Mouse (Mus musculus) hematopoietic stem cell, adult 5-6 weeks (primary cell): Measurements from ENCODE around the gene Ccdc134. TPM values are rescaled to one million over a fixed set of nuclear protein-coding genes. Genes with fewer than 3 reads are reported as not detected.

Experiments used
- ATAC-seq, 2 experiments: fragments of 125-278 bp in 1 of 2; replicated peaks in 1 of 2; 2 replicates each; pipeline ENCODE4 v1.8.0; 2016 to 2017; ENCODE audit warnings: inconsistent platforms in 2 of 2, mild to moderate bottlenecking in 2 of 2, moderate number of reproducible peaks in 2 of 2, low read depth in 1 of 2, moderate TSS enrichment in 1 of 2; ENCODE audit not compliant: low FRiP score in 2 of 2, poor library complexity in 2 of 2, severe bottlenecking in 2 of 2, insufficient read depth in 1 of 2, low TSS enrichment in 1 of 2
- total RNA-seq: library from RNA; stranded (forward); fragments of 172-1452, 232-1000 nt; gene quantifications from 2 replicates; pipeline ENCODE4 v1.2.3, GENCODE M21; 2017

Ccdc134 gene
- total RNA-seq, 1 experiment from 2014 or later: 20.8 TPM

DNA sequence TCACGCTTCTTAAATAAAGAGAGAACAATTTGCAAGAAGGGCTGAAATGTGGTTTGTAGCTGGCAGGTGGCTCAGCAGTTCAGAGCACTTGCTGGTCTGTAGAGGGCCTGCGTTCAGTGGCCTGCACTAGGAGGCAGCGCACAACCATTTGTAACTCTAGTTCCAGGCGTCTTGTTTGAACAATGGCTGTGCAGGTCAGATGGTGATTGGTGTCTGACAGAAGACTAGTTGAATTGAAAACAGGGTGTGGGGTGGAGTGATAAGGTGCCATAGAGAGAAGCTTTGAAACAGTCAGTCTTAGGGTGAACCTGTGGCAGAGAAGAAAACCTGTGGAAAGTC, 36.3 kb downstream of the Ccdc134 start:
- no peak for ATAC-seq

DNA sequence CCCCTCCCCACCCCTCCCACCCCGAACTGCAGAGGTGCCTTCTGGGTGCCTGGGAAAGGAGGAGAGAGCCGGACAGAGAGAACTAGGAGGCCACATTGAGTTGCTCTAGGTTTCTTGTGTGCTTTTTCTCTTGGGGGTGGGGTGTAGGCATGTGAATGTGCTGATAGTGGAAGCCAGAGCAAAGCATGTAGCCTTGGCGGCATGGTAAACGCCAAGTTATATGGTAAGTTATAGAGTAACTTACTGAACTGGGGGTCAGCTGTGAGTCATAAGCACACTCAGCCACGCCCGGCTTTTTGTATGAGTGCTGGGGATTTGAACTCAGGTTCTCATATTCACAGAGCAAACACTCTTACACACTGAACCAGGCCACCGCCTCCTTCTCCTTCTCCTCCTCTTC, 36.8 kb downstream of the Ccdc134 start:
- ATAC-seq: no peak

DNA sequence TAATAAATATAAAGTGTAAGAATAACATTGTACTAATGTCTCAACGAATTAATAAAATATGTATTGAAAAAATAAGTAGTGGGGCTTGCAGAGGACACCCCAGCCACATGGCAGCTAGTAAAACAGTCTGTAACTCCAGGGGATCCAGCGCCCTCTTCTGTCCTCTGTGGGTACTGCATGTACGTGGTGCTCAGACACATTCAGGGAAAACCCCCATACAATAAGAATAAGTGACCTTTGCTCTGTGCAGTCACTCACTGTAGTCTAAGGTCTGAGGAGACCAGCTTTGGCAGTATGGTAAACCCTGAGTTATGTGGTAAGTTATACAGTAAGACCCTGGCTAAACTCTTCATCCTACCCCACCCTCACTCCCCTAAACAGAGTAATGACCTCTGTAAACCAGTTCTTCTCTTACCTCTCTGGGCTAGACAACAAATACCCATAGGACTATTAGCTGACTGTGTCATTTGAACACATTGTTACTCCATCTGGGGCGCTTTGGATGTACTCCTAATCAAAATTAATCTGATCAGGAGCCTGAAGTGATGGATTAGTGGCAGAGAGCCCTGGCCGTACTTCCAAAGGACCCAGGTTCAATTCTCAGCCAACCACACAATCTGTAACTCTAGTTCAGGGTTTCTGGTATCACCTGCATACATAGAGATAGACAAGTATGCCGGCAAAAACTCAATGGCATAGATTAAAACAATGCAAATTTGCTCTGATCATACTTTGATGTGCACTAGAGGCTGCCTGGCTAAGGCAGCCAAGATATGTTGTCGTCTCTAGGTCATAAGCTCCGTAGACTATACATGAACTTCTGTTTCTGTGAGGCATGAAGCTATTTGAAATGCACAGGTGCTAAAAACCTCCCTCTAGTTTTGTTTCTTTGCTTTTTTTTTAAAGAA, 37.9 kb downstream of the Ccdc134 start:
- ATAC-seq: peak; percentile 38 to 56; a peak in 1 of 4 replicates

DNA sequence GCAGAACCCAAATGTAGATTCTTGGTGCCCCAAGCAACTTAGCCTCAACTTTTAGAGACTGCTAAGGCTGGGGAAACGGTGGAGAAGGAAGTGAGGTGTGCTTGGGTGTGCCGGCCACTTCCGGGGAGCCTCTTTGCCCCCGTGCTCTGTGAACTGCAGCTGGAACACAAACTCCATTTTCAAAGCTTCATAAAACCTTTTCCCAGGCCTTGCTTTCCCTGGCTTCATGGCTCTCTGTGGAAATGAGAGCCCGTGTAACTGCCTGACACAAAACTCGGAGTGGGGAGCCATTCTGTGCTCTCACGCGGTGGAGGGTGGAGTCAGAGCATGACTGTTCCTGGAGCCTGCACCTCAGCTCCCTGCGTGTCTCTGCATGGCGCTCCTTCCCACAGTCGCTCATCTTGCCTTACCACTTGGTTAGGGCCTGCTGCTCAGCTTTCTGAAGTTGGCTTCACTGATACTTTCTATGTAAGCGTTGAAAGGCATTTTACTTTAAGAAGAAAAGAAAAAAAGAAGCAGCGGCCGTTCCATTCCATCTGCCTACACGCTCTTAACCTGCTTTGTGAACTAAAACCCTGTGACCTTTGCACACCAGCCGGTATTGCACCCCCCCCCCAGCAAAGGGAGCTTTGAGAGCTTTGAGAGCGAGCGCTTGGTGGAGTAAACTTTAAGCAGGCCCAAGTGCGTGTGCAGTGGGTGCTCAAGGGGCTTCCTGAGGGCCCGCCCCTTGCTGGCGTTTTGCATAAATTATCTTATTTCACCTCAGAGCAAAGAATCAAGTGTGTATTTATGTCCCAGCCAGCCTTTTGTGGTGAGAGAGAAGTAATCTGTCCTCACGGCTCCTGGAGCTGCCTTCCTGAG, 38.7 kb downstream of the Ccdc134 start:
- 0 out of 4 replicates have a peak, but pooled peaks of 1 of the 2 experiments have one; percentile 16 for ATAC-seq

DNA sequence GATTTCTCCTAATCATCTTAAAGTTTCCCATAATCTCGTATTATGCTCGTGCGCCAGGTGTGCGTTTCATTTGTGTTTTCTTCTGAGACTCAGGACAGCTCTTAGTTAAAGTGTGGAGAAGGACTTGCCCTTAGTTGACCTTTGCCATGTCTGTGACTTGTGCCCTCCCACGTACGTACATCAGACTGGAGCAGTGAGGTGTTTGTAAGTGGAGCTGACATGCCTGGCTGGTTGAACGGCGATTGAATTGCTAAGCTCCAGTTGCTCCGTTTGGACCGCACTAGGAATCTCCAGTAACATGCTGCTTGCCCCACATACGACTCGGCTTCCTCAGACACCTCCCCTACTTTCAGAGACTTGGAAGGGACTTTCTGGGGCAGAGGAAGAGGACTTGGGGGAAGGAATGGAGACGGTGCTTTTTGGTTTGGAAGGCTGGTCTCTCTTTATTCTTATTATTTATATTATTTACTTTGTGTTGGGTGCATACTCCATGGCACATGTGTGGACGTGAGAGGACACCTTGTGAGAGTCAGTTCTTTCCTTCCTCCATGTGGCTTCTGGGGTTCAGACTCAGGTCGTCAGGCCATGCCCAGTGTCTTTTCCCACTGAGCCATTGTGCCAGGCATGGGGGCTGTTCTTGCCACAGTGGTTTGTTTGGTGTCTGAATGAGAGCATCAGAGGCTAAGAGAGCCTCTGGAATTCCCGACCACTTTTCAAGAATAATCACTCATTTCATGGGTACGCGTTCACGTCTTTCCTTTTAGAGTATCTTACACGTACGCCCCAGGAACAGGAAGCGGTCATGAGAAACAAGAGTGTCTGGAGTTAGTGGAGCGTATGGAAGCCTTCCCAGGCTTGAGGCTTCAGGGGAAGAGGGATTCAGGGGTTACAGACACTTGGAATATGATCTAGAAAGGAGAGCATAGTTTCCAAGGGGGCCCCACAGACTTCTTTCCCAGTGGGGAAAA, 39.8 kb downstream of the Ccdc134 start:
- no peak for ATAC-seq

DNA sequence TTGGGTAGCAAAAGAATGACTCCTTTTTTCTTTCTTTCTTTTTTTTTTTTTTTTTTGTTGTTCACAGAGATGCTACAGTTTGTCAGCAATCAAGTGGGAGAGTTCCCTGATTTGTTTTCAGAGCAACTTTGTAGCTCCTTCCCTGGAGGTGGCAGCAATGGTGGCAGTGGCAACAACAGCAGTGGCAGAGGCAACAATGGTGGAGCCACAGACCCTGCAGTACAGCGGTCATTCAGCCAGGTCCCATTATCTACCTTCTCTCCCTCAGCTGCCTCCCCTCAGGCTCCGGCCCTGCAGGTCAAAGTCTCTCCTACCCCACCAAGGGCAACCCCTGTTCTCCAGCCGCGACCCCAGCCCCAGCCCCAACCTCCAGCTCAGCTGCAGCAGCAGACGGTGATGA, 41.9 kb downstream of the Ccdc134 start:
- no peak for ATAC-seq

DNA sequence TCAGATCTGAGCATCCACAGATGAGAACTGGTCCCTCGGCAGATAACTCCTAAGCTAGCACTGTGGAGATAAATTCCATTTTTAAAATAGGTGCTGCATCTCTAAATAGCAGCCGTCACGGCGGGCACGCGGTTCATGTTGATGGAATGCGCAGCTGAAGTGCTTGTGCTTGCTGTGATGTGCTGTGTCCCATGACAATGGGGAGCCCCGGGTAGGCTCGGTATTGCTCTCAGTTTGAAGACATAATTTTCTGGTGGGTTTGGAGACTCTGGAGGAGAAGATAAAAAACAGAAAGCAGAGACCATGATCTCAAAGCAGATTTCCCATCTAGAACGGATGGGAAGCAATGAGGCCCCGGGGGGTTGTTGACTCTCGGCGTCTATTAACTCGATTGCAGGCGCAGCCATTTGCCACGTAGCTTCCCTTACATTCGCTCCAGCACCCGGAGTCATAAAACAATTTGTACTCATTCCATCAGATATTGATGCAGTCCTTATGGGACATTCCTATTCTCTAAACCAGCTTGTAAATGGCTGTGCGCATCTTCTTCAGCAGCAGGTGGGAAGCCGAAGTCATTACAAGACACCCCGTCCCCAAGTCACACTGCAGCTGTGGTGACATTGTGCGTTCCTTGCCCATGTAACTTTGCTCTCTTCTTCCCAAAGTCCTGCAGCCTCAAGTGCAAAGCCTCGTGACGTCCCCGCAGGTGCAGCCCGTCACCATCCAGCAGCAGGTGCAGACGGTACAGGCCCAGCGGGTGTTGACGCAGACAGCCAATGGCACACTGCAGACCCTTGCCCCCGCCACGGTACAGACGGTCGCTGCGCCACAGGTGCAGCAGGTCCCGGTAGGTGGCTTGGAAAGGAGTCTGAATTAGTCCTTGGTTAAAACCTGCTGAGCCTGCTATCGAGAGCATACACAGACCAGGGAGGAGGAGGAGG, 43.0 kb downstream of the Ccdc134 start:
- no peak for ATAC-seq

DNA sequence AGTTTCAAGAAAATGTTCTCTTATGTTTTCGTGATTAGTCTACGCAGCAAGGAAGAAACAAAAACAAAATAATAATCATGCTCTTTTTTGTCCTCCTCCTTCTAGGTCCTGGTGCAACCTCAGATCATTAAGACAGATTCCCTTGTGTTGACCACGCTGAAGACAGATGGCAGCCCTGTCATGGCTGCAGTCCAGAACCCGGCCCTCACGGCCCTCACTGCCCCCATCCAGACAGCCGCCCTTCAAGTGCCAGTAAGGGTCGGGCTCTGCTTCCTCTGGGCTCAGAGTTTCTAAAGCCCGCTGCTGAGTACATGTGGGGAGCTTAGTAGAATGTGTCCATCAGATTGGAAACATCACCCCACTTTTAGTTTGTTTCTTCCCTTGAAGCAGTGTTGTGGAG, 44.9 kb downstream of the Ccdc134 start:
- no peak for ATAC-seq

DNA sequence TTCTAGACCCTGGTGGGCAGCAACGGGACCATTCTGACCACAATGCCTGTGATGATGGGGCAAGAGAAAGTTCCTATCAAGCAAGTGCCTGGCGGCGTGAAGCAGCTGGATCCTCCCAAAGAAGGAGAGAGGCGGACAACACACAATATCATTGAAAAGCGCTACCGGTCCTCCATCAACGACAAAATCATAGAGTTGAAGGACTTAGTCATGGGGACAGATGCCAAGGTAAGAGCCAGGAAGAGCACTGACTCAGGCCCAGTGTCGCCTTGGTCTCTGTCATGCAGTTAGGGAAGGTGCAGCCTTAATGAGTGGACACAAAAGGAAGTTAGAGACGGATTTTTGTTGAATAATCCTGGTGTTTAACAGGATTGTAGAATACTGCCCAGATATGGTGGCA, 47.4 kb downstream of the Ccdc134 start:
- no peak for ATAC-seq

DNA sequence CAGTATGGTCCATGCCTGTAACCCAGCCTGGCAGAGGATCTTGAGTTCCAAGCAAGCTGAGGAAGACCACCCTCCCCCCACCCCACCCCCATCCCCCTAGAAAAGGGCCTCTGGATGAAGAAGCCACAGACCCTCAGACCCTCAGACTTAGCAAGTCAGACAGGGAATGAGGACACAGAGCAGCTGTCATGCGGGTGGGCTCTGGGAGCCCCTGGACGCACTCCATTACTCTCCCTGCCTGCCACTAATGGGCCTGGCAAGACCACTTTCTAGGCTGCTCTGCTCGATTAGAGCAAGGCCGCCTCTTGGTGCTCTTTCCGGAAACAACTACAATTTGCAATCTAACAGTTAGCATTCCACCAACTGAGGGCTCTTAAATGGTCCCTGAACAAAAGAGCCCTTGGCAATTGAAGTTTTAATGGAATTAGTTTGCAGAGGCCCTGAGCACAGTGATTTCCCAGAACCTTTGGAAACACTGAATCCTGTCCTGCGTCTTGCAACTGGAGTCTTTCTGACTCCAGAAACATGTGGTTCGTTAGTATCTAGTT, 50.1 kb downstream of the Ccdc134 start:
- no peak for ATAC-seq

DNA sequence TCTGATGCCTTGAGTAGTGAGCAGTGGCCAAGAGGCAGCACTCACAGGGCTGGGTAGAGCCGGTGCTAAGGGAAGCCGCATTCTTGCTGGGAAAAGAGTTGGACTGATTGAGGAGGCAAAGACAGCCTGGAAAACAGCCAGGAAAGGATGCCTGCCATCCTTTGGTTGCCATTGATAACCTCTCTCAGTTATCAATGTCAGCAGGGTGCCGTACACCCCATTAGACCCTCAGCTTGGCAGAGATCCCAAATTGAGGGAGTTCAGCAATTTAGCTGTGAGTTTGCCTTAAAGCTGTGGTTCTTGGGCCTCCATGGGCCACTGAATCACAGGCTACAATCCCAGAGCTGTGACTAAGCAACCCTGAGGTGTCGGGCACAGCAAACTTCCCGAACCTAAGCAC, 53.4 kb downstream of the Ccdc134 start:
- ATAC-seq: no peak

DNA sequence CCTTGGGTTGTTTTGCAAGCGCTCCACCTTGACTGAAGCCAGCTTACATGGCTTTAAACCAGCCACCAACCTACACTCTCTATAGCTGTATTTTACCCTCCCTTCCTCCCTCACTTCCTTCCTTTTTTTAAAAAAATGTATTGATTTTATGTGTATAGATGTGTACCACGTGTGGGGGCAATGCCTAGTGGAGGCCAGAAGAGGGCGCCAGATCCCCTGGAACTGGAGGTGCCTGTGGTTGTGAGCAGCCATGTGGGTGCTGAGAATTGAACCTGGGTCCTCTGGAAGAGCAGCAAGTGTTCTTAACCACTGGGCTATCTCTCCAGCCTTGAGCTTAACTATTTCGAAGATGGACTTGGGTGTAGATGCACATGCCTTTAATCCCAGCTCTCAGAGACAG, 54.6 kb downstream of the Ccdc134 start:
- no peak for ATAC-seq

DNA sequence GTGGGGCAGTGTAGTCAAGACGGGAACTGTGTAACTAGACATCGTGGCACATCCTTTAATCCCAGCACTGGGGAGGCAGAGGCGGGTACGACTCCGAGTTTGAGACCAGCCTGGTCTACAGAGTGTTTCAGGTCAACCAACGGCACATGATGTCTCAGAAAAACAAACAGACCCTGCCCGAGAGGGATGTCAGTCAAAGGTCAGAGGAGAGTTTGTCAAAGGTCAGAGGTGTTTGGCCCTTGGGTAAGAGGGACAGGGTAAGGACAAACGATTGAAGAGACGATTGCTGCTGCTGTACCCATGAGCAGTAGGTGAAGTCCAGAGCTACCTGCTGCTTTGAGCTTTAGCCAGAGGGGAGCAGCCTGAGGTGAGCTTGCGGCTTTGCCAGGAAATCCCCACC, 55.9 kb downstream of the Ccdc134 start:
- no peak for ATAC-seq

DNA sequence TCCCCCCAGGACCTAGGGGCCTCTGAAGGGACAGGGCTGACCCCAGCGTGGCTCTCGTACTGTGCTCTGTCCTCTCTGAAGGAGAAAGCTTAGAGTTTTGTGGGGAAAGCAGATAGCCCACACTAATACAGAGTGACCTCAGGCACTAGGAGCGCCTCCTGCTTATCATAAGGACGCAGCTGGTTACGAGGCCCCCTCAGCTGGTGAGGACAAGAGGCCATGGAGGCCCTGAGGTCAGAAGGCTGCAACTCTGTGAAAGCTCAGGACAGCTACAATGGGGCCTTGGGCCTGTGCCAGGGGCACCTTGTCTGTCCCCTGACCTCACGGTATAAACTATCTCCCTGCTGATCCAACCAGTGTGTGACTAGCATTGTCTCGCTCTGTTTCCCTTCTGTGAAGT, 56.5 kb downstream of the Ccdc134 start:
- no peak for ATAC-seq

DNA sequence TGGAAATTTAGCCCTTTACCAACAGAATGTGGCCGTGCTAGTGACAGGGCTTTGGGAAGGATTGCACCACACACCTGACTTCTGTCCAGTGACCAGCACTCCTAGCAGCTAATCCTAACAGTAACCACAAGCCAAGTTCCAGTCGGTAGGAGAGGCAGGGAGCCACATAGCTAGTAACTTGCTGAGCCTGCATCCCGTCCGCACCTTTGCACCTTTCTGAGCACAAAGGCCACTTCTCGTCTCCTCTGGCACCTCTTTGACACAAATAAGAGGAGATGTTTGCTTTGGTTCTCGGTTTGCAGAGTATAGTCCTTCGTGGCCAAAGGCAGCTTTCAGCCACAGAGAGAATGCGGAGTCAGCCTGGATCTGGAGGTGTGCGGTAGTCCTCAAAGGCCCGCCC, 56.9 kb downstream of the Ccdc134 start:
- ATAC-seq: no peak

DNA sequence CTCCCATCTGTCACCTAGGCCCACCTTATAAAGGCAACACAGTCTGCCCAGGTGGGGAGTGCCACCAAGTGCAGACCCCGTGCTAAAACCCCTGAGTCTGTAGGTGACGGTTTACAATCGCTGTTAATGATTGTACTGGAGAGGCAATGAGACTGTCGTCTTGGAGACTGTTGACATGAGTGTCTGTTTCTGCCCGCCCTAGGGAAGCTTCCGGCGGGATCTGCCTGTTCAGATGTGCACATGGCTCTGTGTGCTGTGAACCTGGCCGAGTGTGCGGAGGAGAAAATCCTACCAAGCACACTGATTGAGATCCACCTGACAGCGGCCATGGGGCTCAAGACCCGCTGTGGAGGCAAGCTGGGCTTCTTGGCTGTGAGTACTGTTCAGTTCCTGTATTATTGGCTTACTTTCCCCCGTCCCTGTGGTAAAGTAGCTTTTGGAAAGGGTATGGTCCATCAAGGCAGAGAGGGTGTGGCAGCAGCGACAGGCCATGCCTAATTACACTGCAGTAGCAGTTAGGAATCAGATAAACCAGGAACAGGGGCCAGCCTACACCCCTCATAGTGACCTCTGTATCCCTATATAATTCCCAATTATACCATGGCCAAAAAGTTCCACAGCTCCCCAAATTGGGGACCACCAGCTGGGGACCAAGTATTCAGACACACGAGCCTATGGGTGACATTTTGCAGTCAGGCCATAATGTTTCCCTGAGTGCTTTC, 57.5 kb downstream of the Ccdc134 start:
- ATAC-seq: no peak
